Mouse (Mus musculus) embryonic fibroblast, embryonic 13.5 days (primary cell): ENCODE measurements at regions not wholly inside any gene's neighbourhood (a gene's known extent, or its start where the extent isn't known, plus 50 kb on each side); places are given as distances from the start of the nearest gene placed in this dataset.
"Not testable (repeated sequence)": the region's sequence is repeated elsewhere in the genome, so short reads cannot be mapped to it uniquely, and the experiment has no call there.

Experiments
- CTCF ChIP-seq: IDR thresholded peaks from 2 replicates; pipeline ENCODE4 v1.5.1; 2011; ENCODE audit warnings: mild to moderate bottlenecking, control low read depth, low read length, moderate library complexity, borderline replicate concordance; ENCODE audit not compliant: insufficient read depth
- POLR2A ChIP-seq: IDR thresholded peaks from 2 replicates; pipeline ENCODE4 v1.6.1; 2011; ENCODE audit warnings: low read depth, mild to moderate bottlenecking, control low read depth, low read length, moderate library complexity

GRCm38 (mm10) chr16:20908467-20909351, 174.4 kb upstream of the Thpo start:
- TF ChIP-seq CTCF, POLR2A: not testable (repeated sequence)
